Mouse (Mus musculus) limb, embryonic 12.5 days (tissue): Measurements from ENCODE around the gene Gdf10. TPM values are rescaled to one million over a fixed set of nuclear protein-coding genes. Genes with fewer than 3 reads are reported as not detected.

Experiments
- ATAC-seq: fragments of 200-750 bp; cut with Nextera tagmentation; 2 replicates; pipeline ENCODE4 v1.8.0; 2017; ENCODE audit warnings: low read depth, moderate TSS enrichment; ENCODE audit not compliant: insufficient number of reproducible peaks, insufficient read depth, low FRiP score, low TSS enrichment
- H3K27ac ChIP-seq: fragments of 300-500 bp; sonication (generic); 2 replicates; pipeline ENCODE4 v1.5.1; 2016; ENCODE audit warnings: mild to moderate bottlenecking, moderate library complexity
- H3K27me3 ChIP-seq: fragments of 300-500 bp; sonication (generic); 2 replicates; pipeline ENCODE4 v1.6.1; 2016; ENCODE audit warnings: mild to moderate bottlenecking, moderate library complexity
- H3K36me3 ChIP-seq: fragments of 300-500 bp; sonication (generic); 2 replicates; pipeline ENCODE4 v1.6.1; 2016; ENCODE audit warnings: mild to moderate bottlenecking, moderate library complexity
- H3K4me1 ChIP-seq: fragments of 300-500 bp; sonication (generic); replicated peaks from 2 replicates; pipeline ENCODE4 v1.6.1; 2016
- H3K4me2 ChIP-seq: fragments of 300-500 bp; sonication (generic); 2 replicates; pipeline ENCODE4 v1.6.1; 2016; ENCODE audit warnings: mild to moderate bottlenecking, moderate library complexity
- H3K4me3 ChIP-seq: fragments of 300-500 bp; sonication (generic); replicated peaks from 2 replicates; pipeline ENCODE4 v1.5.1; 2016; ENCODE audit warnings: mild to moderate bottlenecking
- H3K9ac ChIP-seq: fragments of 300-500 bp; sonication (generic); replicated peaks from 2 replicates; pipeline ENCODE4 v1.6.1; 2016; ENCODE audit warnings: mild to moderate bottlenecking, moderate library complexity
- H3K9me3 ChIP-seq: fragments of 300-500 bp; sonication (generic); 2 replicates; pipeline ENCODE4 v1.6.1; 2016; ENCODE audit warnings: mild to moderate bottlenecking, moderate library complexity
- WGBS: fragments of 180-500 bp; shearing (Covaris S2); methylation state at CpG from one replicate; pipeline ENCODE4 v1.1.7; 2016; 5-methylcytosine and 5-hydroxymethylcytosine counted together
- polyA plus RNA-seq: library from polyadenylated mRNA; unstranded; fragments of >200 nt; fragmentation: Nextera tagmentation; extraction: Ambion mirVana; gene quantifications from 2 replicates; pipeline ENCODE4 v1.2.1, GENCODE M21; 2016

The Gdf10 gene
- 11.9 and 14.2 TPM in 2 replicates for polyA plus RNA-seq

GRCm38 (mm10) chr14:33923168-33924070 is at the start of gene Gdf10:
Gene Gdf10 (plus strand): TSS chr14:33923587.
- peak; percentile 75 for ATAC-seq

DNA sequence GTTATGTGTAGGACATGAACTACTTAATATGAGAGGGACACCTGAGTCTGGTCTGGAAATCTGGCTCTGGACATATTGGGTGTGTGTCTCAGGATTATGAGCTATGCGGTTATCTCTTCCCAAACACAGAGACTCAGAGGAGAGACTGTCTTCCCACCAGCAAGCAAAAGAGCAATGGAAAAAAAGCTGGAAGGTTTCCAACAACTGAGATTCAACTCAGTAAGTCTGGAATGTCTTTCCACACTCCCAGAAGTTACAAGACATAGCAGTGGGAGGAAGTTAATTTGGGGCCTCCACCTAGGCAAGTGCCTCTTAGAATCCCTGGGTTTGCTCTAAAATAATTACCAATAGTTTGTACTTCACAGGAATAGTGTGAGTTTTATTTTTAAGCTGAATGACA is 44.6 kb upstream of the Gdf10 start:
- ATAC-seq = no peak
- H3K9ac ChIP-seq = no peak overlapping the region
- no peaks in the 10 kb centered on the region for H3K36me3 ChIP-seq
- 89% methylated on average over 1 of the region's 1 CpGs for WGBS
- no peak overlapping the region for H3K4me2 ChIP-seq
- H3K4me1 ChIP-seq = peaks cover 6% of the 10 kb centered on the region
- H3K9me3 ChIP-seq = 0 out of 2 replicates have a peak, but pooled peaks cover 4% of the 10 kb centered on the region
- no peak overlapping the region for H3K27ac ChIP-seq
- H3K4me3 ChIP-seq = no peak overlapping the region
- H3K27me3 ChIP-seq = no peaks in the 10 kb centered on the region

More at GRCm38 (mm10) chr14:33923168-33924070, at the start of gene Gdf10:
- Histone ChIP-seq H3K4me2 (peak within 1 kb of the TSS; percentile 96), H3K36me3 (no peaks in the 10 kb centered on the region), H3K9ac (peak within 1 kb of the TSS; percentile 75), H3K4me1 (peaks cover 53% of the 10 kb centered on the region), H3K4me3 (peak within 1 kb of the TSS; percentile 64), H3K27ac (peak within 1 kb of the TSS; percentile 69), H3K9me3 (no peaks in the 10 kb centered on the region), H3K27me3 (peaks cover 68% of the 10 kb centered on the region)
- under 1% methylated on average over 77 of the region's 85 CpGs for WGBS

GRCm38 (mm10) chr14:33880236-33880635 is 43.2 kb upstream of the Gdf10 start:
- ATAC-seq = no peak
- peaks cover 6% of the 10 kb centered on the region for H3K4me1 ChIP-seq

GRCm38 (mm10) chr14:33881471-33881870 is 41.9 kb upstream of the Gdf10 start:
- no peaks in the 10 kb centered on the region for H3K27me3 ChIP-seq
- no peak for ATAC-seq
- H3K4me3 ChIP-seq = no peak overlapping the region
- no peaks in the 10 kb centered on the region for H3K36me3 ChIP-seq
- WGBS = 70% methylated on average over 3 of the region's 3 CpGs
- no peak overlapping the region for H3K4me2 ChIP-seq
- H3K9ac ChIP-seq = no peak overlapping the region
- H3K9me3 ChIP-seq = 0 out of 2 replicates have a peak, but pooled peaks cover 4% of the 10 kb centered on the region
- H3K4me1 ChIP-seq = peaks cover 6% of the 10 kb centered on the region
- H3K27ac ChIP-seq = no peak overlapping the region

More at GRCm38 (mm10) chr14:33880236-33880635, 43.2 kb upstream of the Gdf10 start:
- H3K4me3 ChIP-seq = no peak overlapping the region
- 85% methylated on average over 3 of the region's 3 CpGs for WGBS
- H3K9ac ChIP-seq = no peak overlapping the region
- H3K36me3 ChIP-seq = no peaks in the 10 kb centered on the region
- H3K27ac ChIP-seq = no peak overlapping the region
- no peaks in the 10 kb centered on the region for H3K27me3 ChIP-seq
- no peak overlapping the region for H3K4me2 ChIP-seq
- H3K9me3 ChIP-seq = 0 out of 2 replicates have a peak, but pooled peaks cover 4% of the 10 kb centered on the region

GRCm38 (mm10) chr14:33883046-33883445 is 40.3 kb upstream of the Gdf10 start:
- WGBS = 29% methylated on average over 4 of the region's 4 CpGs
- no peaks in the 10 kb centered on the region for H3K36me3 ChIP-seq
- no peaks in the 10 kb centered on the region for H3K9me3 ChIP-seq
- H3K27me3 ChIP-seq = no peaks in the 10 kb centered on the region
- H3K4me1 ChIP-seq = peaks cover 6% of the 10 kb centered on the region
- no peak overlapping the region for H3K27ac ChIP-seq
- no peak overlapping the region for H3K4me3 ChIP-seq
- ATAC-seq = no peak
- H3K4me2 ChIP-seq = no peak overlapping the region
- H3K9ac ChIP-seq = no peak overlapping the region

DNA sequence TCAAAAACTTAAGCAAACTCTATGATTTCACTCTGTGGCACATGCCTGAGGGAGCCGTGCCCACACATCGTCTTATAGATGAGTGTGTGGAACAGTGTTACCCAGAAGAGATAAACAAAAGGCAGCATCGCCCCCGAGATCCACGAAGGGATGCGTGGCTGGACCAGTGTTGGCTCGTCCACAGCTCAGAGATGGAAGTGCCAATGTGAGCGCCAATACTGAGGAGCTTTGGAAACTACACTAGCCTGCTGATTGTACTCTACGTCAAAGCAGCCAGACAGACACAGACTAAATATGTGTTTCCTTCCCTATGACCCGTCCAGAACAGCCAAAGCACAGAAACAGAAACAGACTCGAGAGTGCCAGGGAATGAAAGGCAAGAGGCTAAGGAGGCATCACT is 37.9 kb upstream of the Gdf10 start:
- H3K9me3 ChIP-seq = no peaks in the 10 kb centered on the region
- no peak overlapping the region for H3K4me3 ChIP-seq
- H3K4me2 ChIP-seq = no peak overlapping the region
- H3K27me3 ChIP-seq = no peaks in the 10 kb centered on the region
- H3K4me1 ChIP-seq = peaks cover 6% of the 10 kb centered on the region
- no peaks in the 10 kb centered on the region for H3K36me3 ChIP-seq
- no peak overlapping the region for H3K27ac ChIP-seq
- WGBS = 79% methylated on average over 11 of the region's 11 CpGs
- H3K9ac ChIP-seq = no peak overlapping the region
- ATAC-seq = no peak

- Histone ChIP-seq H3K4me3 (no peak overlapping the region), H3K9me3 (no peaks in the 10 kb centered on the region), H3K4me2 (no peak overlapping the region), H3K4me1 (no peaks in the 10 kb centered on the region), H3K9ac (no peak overlapping the region), H3K36me3 (no peaks in the 10 kb centered on the region), H3K27ac (no peak overlapping the region), H3K27me3 (no peaks in the 10 kb centered on the region)
- ATAC-seq = no peak
- WGBS = 85% methylated on average over 11 of the region's 11 CpGs
These were observed 34.9 kb upstream of the Gdf10 start for GRCm38 (mm10) chr14:33888387-33889035.

DNA sequence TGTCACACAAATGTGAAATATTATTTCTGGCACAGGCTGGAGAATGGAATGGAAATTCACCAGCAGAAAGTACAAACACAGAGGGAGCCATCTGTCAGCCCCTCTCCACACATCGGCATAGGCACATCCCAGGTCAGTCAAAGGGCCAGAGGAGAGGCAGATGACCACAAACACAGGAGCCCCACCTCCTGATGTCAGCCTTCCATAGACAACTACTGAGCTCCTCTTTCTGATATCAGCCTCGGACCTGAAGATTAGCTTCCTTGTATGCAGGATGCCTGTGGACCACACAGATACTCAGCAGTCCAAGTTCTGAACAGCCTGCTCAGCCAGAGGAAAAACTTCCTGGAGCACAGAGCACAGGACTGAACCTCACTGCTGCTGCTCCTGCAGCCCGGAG is 33.4 kb upstream of the Gdf10 start:
- Histone ChIP-seq H3K36me3 (no peaks in the 10 kb centered on the region), H3K4me3 (no peak overlapping the region), H3K9ac (no peak overlapping the region), H3K4me2 (no peak overlapping the region), H3K27me3 (no peaks in the 10 kb centered on the region), H3K4me1 (no peaks in the 10 kb centered on the region), H3K27ac (no peak overlapping the region), H3K9me3 (no peaks in the 10 kb centered on the region)
- no peak for ATAC-seq
- 83% methylated on average over 3 of the region's 3 CpGs for WGBS

DNA sequence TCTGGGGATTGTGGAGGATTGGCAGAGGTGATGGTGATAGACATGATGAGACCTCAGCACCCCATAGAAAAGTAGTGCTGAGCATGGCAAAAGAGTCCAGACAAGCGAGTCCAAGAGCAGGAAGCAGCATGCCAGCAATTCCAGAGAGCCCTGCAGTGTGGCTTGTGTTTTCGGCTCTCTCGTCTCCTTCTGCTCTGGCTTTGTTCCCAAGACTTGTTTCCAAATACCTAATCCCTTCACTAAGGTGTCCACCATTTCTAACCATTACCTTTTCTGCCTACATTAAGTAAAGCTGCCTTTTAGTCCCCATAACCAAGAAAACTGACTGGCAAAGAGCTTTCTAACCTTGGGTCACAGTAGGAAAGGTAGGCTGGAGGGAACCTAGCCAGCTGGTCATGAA is 31.9 kb upstream of the Gdf10 start:
- 89% methylated on average over 3 of the region's 3 CpGs for WGBS
- Histone ChIP-seq H3K36me3 (no peaks in the 10 kb centered on the region), H3K27me3 (no peaks in the 10 kb centered on the region), H3K9ac (no peak overlapping the region), H3K9me3 (no peaks in the 10 kb centered on the region), H3K4me3 (no peak overlapping the region), H3K4me2 (no peak overlapping the region), H3K27ac (no peak overlapping the region), H3K4me1 (peaks cover 2% of the 10 kb centered on the region; the same call in 1 of the 2 replicates)
- no peak for ATAC-seq

DNA sequence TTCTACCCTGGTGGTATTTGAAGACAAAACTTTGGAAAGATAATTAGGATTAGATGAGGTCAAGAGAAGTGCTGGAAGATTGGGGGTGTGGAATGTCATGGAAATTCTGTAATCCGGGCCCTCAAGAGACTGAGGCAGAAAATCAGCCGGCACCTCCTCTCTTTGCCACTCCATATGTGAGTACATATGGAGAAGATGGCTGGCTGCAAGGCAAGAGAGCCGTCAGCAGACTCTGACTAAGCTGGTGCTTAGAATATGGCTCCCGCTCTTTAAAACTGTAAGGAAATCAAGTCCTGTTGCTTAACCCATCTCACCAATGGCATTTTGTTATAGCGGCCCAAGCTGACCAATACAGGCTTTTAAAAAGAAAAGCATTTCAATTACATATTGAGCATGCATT is 27.6 kb upstream of the Gdf10 start:
- Histone ChIP-seq H3K4me2 (no peak overlapping the region), H3K4me1 (peaks cover 14% of the 10 kb centered on the region), H3K27me3 (peaks cover 7% of the 10 kb centered on the region; the same call in 1 of the 2 replicates), H3K9me3 (no peaks in the 10 kb centered on the region), H3K9ac (no peak overlapping the region), H3K36me3 (no peaks in the 10 kb centered on the region), H3K27ac (no peak overlapping the region), H3K4me3 (no peak overlapping the region)
- WGBS = 77% methylated on average over 5 of the region's 5 CpGs
- no peak for ATAC-seq

DNA sequence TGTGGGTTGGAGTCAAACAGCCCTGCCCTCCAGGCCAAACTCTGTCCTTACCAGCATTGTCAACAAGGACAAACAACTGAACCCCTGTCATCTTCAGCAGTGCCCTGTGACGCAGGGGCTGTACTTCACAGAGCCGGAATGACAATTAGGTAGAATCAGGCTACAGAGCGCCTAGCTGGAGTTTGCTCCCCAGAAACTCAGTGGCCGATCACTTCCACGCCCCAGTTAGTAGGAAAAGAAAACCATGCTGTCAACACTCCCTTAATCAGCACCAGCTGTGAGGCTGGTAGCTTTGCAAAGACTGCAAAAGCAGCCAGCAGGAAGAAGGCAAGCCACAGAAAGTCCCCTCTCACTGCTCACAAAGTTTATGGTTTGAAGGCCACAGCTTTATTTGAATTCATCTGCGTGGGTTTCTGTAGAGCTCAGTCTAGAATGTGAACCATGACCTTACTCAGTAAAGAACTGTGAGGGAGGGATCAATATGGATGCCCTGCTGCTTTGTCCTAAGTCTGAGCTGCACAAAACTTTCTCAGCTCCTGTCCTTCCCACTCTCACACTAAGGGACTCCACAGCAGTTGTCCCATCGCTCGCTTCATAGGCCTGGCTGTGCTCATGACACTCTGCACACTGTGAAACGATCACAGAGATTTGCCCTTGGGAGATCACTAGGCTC is 26.6 kb upstream of the Gdf10 start:
- H3K27ac ChIP-seq = peak overlapping the region; percentile 93

More for the DNA sequence above, 26.6 kb upstream of the Gdf10 start:
- WGBS = 10% methylated on average over 9 of the region's 9 CpGs
- peak; percentile 71 for ATAC-seq
- Histone ChIP-seq H3K4me3 (no peak overlapping the region), H3K27me3 (peaks cover 7% of the 10 kb centered on the region; the same call in 1 of the 2 replicates), H3K36me3 (no peaks in the 10 kb centered on the region), H3K4me1 (peaks cover 14% of the 10 kb centered on the region), H3K9me3 (no peaks in the 10 kb centered on the region), H3K9ac (no peak overlapping the region), H3K4me2 (peak overlapping the region; percentile 17; the same call in 1 of the 2 replicates)
